Mouse (Mus musculus) cortical plate, adult 2 months (tissue): Measurements from ENCODE around the gene Ptprn2.

ENCODE experiments used
- CTCF ChIP-seq: fragments of 200-500 bp; IDR thresholded peaks from 2 replicates; pipeline ENCODE4 v1.5.1; 2011; ENCODE audit warnings: mild to moderate bottlenecking, control low read depth, low read length; ENCODE audit not compliant: insufficient read depth; ENCODE audit errors: extremely low read depth
- POLR2A ChIP-seq: fragments of 200-500 bp; IDR thresholded peaks from 2 replicates; pipeline ENCODE4 v1.6.1; 2011; ENCODE audit warnings: mild to moderate bottlenecking, low read length, control low read depth; ENCODE audit not compliant: insufficient read depth; ENCODE audit errors: extremely low read depth

GRCm38 (mm10) chr12:116887496-116888281 lies 402.2 kb downstream of the Ptprn2 start:
- no peak for TF ChIP-seq POLR2A
- TF ChIP-seq CTCF: no peak
